Mouse (Mus musculus): Measurements from ENCODE around the gene Klrg1. TPM values are rescaled to one million over a fixed set of nuclear protein-coding genes. Genes with fewer than 3 reads are reported as not detected.

Klrg1 gene
- polyA plus RNA-seq, 1 experiment from 2014 or later = not detected

GRCm38 (mm10) chr6:122303526-122303925, 20.8 kb upstream of the Klrg1 start:
- Histone ChIP-seq H3K27ac (peak overlapping the region; percentile 67), H3K36me3 (no peaks in the 10 kb centered on the region), H3K9ac (replicated peaks) (peak overlapping the region; percentile 31; the same call in 1 of the 2 replicates), H3K4me3 (replicated peaks) (no peak overlapping the region), H3K4me1 (replicated peaks) (peaks cover 4% of the 10 kb centered on the region; the same call in 1 of the 2 replicates), H3K27me3 (no peaks in the 10 kb centered on the region), H3K4me2 (no peak overlapping the region), H3K9me3 (no peaks in the 10 kb centered on the region)
- WGBS = 80% methylated on average over 9 of the region's 9 CpGs
- ATAC-seq (ENCODE audit: insufficient number of reproducible peaks, insufficient read depth, low FRiP score, low TSS enrichment, low read depth) = no peak

GRCm38 (mm10) chr6:122302661-122303060, 20.0 kb upstream of the Klrg1 start:
- Histone ChIP-seq H3K9me3 (no peaks in the 10 kb centered on the region), H3K27ac (no peak overlapping the region), H3K27me3 (no peaks in the 10 kb centered on the region), H3K4me1 (replicated peaks) (peaks cover 11% of the 10 kb centered on the region; the same call in 1 of the 2 replicates), H3K4me2 (no peak overlapping the region), H3K4me3 (replicated peaks) (no peak overlapping the region), H3K36me3 (no peaks in the 10 kb centered on the region), H3K9ac (replicated peaks) (no peak overlapping the region)
- 88% methylated on average over 4 of the region's 4 CpGs for WGBS
- ATAC-seq (ENCODE audit: insufficient number of reproducible peaks, insufficient read depth, low FRiP score, low TSS enrichment, low read depth) = no peak

GRCm38 (mm10) chr6:122302121-122302520, 19.4 kb upstream of the Klrg1 start:
- 68% methylated on average over 1 of the region's 1 CpGs for WGBS
- Histone ChIP-seq H3K4me2 (no peak overlapping the region), H3K4me3 (replicated peaks) (no peak overlapping the region), H3K9me3 (no peaks in the 10 kb centered on the region), H3K4me1 (replicated peaks) (peaks cover 11% of the 10 kb centered on the region; the same call in 1 of the 2 replicates), H3K27me3 (no peaks in the 10 kb centered on the region), H3K9ac (replicated peaks) (no peak overlapping the region), H3K36me3 (no peaks in the 10 kb centered on the region), H3K27ac (no peak overlapping the region)
- ATAC-seq (ENCODE audit: insufficient number of reproducible peaks, insufficient read depth, low FRiP score, low TSS enrichment, low read depth) = no peak

GRCm38 (mm10) chr6:122299621-122300133, 17.0 kb upstream of the Klrg1 start:
- H3K9ac ChIP-seq (replicated peaks) = no peak overlapping the region
- peaks cover 11% of the 10 kb centered on the region; the same call in 1 of the 2 replicates for H3K4me1 ChIP-seq (replicated peaks)
- 62% methylated on average over 3 of the region's 3 CpGs for WGBS
- ATAC-seq (ENCODE audit: insufficient number of reproducible peaks, insufficient read depth, low FRiP score, low TSS enrichment, low read depth) = no peak
- H3K4me2 ChIP-seq = no peak overlapping the region
- no peak overlapping the region for H3K27ac ChIP-seq
- H3K36me3 ChIP-seq = no peaks in the 10 kb centered on the region
- H3K4me3 ChIP-seq (replicated peaks) = no peak overlapping the region
- H3K9me3 ChIP-seq = no peaks in the 10 kb centered on the region
- H3K27me3 ChIP-seq = no peaks in the 10 kb centered on the region

- no peaks in the 10 kb centered on the region for H3K36me3 ChIP-seq
- H3K9ac ChIP-seq (replicated peaks) = no peak overlapping the region
- no peaks in the 10 kb centered on the region for H3K27me3 ChIP-seq
- H3K4me2 ChIP-seq = peak overlapping the region; percentile 66
- 0 out of 2 replicates have a peak overlapping the region, but pooled peaks have one; percentile 17 for H3K27ac ChIP-seq
- peak overlapping the region; percentile 46; the same call in 1 of the 2 replicates for H3K4me3 ChIP-seq (replicated peaks)
- WGBS = 24% methylated on average over 4 of the region's 4 CpGs
- no peaks in the 10 kb centered on the region for H3K9me3 ChIP-seq
- 0 out of 2 replicates have a peak, but pooled peaks have one; percentile 24 for ATAC-seq (ENCODE audit: insufficient number of reproducible peaks, insufficient read depth, low FRiP score, low TSS enrichment, low read depth)
- H3K4me1 ChIP-seq (replicated peaks) = peaks cover 7% of the 10 kb centered on the region; the same call in 1 of the 2 replicates
These were observed 15.5 kb upstream of the Klrg1 start for GRCm38 (mm10) chr6:122298223-122298609.

GRCm38 (mm10) chr6:122297279-122298222, 14.9 kb upstream of the Klrg1 start:
- Histone ChIP-seq H3K4me2 (peak overlapping the region; percentile 66), H3K36me3 (no peaks in the 10 kb centered on the region), H3K9me3 (no peaks in the 10 kb centered on the region), H3K27ac (peak overlapping the region; percentile 85), H3K4me3 (replicated peaks) (peak overlapping the region; percentile 46), H3K9ac (replicated peaks) (peak overlapping the region; percentile 71), H3K27me3 (no peaks in the 10 kb centered on the region), H3K4me1 (replicated peaks) (peaks cover 7% of the 10 kb centered on the region; the same call in 1 of the 2 replicates)
- WGBS = 5% methylated on average over 25 of the region's 25 CpGs
- peak; percentile 63; the same call in 1 of the 2 replicates for ATAC-seq (ENCODE audit: insufficient number of reproducible peaks, insufficient read depth, low FRiP score, low TSS enrichment, low read depth)

GRCm38 (mm10) chr6:122296918-122297278, 14.2 kb upstream of the Klrg1 start:
- no peaks in the 10 kb centered on the region for H3K9me3 ChIP-seq
- H3K27me3 ChIP-seq = no peaks in the 10 kb centered on the region
- no peaks in the 10 kb centered on the region for H3K36me3 ChIP-seq
- peak overlapping the region; percentile 66 for H3K4me2 ChIP-seq
- H3K4me1 ChIP-seq (replicated peaks) = peaks cover 12% of the 10 kb centered on the region
- 31% methylated on average over 3 of the region's 3 CpGs for WGBS
- peak overlapping the region; percentile 71 for H3K9ac ChIP-seq (replicated peaks)
- H3K27ac ChIP-seq = peak overlapping the region; percentile 85
- H3K4me3 ChIP-seq (replicated peaks) = peak overlapping the region; percentile 46
- no peak for ATAC-seq (ENCODE audit: insufficient number of reproducible peaks, insufficient read depth, low FRiP score, low TSS enrichment, low read depth)

GRCm38 (mm10) chr6:122295242-122295641, 12.6 kb upstream of the Klrg1 start:
- Histone ChIP-seq H3K36me3 (no peaks in the 10 kb centered on the region), H3K4me2 (no peak overlapping the region), H3K27ac (no peak overlapping the region), H3K4me1 (replicated peaks) (peaks cover 19% of the 10 kb centered on the region), H3K4me3 (replicated peaks) (no peak overlapping the region), H3K9ac (replicated peaks) (no peak overlapping the region), H3K27me3 (no peaks in the 10 kb centered on the region), H3K9me3 (no peaks in the 10 kb centered on the region)
- no peak for ATAC-seq (ENCODE audit: insufficient number of reproducible peaks, insufficient read depth, low FRiP score, low TSS enrichment, low read depth)
- WGBS = 62% methylated on average over 9 of the region's 9 CpGs

GRCm38 (mm10) chr6:122294290-122294689, 11.6 kb upstream of the Klrg1 start:
- ATAC-seq (ENCODE audit: insufficient number of reproducible peaks, insufficient read depth, low FRiP score, low TSS enrichment, low read depth) = no peak
- no peak overlapping the region for H3K4me3 ChIP-seq (replicated peaks)
- no peaks in the 10 kb centered on the region for H3K9me3 ChIP-seq
- no peaks in the 10 kb centered on the region for H3K36me3 ChIP-seq
- H3K27me3 ChIP-seq = no peaks in the 10 kb centered on the region
- H3K27ac ChIP-seq = no peak overlapping the region
- WGBS = 80% methylated on average over 3 of the region's 3 CpGs
- no peak overlapping the region for H3K4me2 ChIP-seq
- H3K9ac ChIP-seq (replicated peaks) = no peak overlapping the region
- H3K4me1 ChIP-seq (replicated peaks) = peaks cover 25% of the 10 kb centered on the region

- Histone ChIP-seq H3K9me3 (no peaks in the 10 kb centered on the region), H3K4me3 (replicated peaks) (no peak overlapping the region), H3K4me1 (replicated peaks) (peaks cover 29% of the 10 kb centered on the region), H3K9ac (replicated peaks) (no peak overlapping the region), H3K36me3 (no peaks in the 10 kb centered on the region), H3K4me2 (no peak overlapping the region), H3K27ac (no peak overlapping the region), H3K27me3 (no peaks in the 10 kb centered on the region)
- ATAC-seq (ENCODE audit: insufficient number of reproducible peaks, insufficient read depth, low FRiP score, low TSS enrichment, low read depth) = no peak
- WGBS = 86% methylated on average over 9 of the region's 9 CpGs
These were observed 11.1 kb upstream of the Klrg1 start for GRCm38 (mm10) chr6:122293796-122294195.

GRCm38 (mm10) chr6:122293121-122293520, 10.4 kb upstream of the Klrg1 start:
- H3K9ac ChIP-seq (replicated peaks) = no peak overlapping the region
- 93% methylated on average over 8 of the region's 8 CpGs for WGBS
- H3K4me3 ChIP-seq (replicated peaks) = no peak overlapping the region

More at GRCm38 (mm10) chr6:122293121-122293520, 10.4 kb upstream of the Klrg1 start:
- Histone ChIP-seq H3K4me2 (no peak overlapping the region), H3K27ac (no peak overlapping the region), H3K9me3 (no peaks in the 10 kb centered on the region), H3K36me3 (no peaks in the 10 kb centered on the region), H3K4me1 (replicated peaks) (peaks cover 25% of the 10 kb centered on the region), H3K27me3 (no peaks in the 10 kb centered on the region)
- ATAC-seq (ENCODE audit: insufficient number of reproducible peaks, insufficient read depth, low FRiP score, low TSS enrichment, low read depth) = no peak
